Mouse (Mus musculus) kidney, postnatal 0 days (tissue): Measurements from ENCODE around the gene Scgb1b12. TPM values are rescaled to one million over a fixed set of nuclear protein-coding genes. Genes with fewer than 3 reads are reported as not detected.
"Not testable (repeated sequence)": the region's sequence is repeated elsewhere in the genome, so short reads cannot be mapped to it uniquely, and the experiment has no call there.

ENCODE experiments used
- ATAC-seq: fragments of 200-750 bp; cut with Nextera tagmentation; replicated peaks from 2 replicates; pipeline ENCODE4 v1.8.0; 2017; ENCODE audit warnings: low read depth, moderate number of reproducible peaks, moderate TSS enrichment, moderate library complexity; ENCODE audit not compliant: low FRiP score
- DNase-seq: peaks from one replicate; pipeline ENCODE4 v3.0.0-alpha.2; 2016; ENCODE audit warnings: low spot score
- H3K27ac ChIP-seq: fragments of 300-500 bp; sonication (generic); 2 replicates; pipeline ENCODE4 v1.5.1; 2014; ENCODE audit warnings: mild to moderate bottlenecking
- H3K27me3 ChIP-seq: fragments of 300-500 bp; sonication (generic); 2 replicates; pipeline ENCODE4 v1.6.1; 2014; ENCODE audit warnings: low read length, mixed read lengths; ENCODE audit not compliant: insufficient read depth
- H3K36me3 ChIP-seq: fragments of 300-500 bp; sonication (generic); 2 replicates; pipeline ENCODE4 v1.6.1; 2014; ENCODE audit warnings: low read length, mixed read lengths; ENCODE audit not compliant: insufficient read depth
- H3K4me1 ChIP-seq: fragments of 300-500 bp; sonication (generic); replicated peaks from 2 replicates; pipeline ENCODE4 v1.6.1; 2014; ENCODE audit warnings: antibody characterized with exemption, low read length, mixed read lengths; ENCODE audit not compliant: insufficient read depth
- H3K4me2 ChIP-seq: fragments of 300-500 bp; sonication (generic); 2 replicates; pipeline ENCODE4 v1.6.1; 2014; ENCODE audit warnings: mild to moderate bottlenecking, low read length, moderate library complexity, mixed read lengths
- H3K4me3 ChIP-seq: fragments of 300-500 bp; sonication (generic); replicated peaks from 2 replicates; pipeline ENCODE4 v1.5.1; 2014; ENCODE audit warnings: low read depth, low read length
- H3K9ac ChIP-seq: fragments of 300-500 bp; sonication (generic); 2 replicates; pipeline ENCODE4 v1.6.1; 2014; ENCODE audit warnings: low read depth, low read length
- H3K9me3 ChIP-seq: fragments of 300-500 bp; sonication (generic); replicated peaks from 2 replicates; pipeline ENCODE4 v1.6.1; 2016; ENCODE audit warnings: low read length, inconsistent platforms, mixed read lengths
- WGBS: fragments of 180-500 bp; shearing (Covaris S2); extraction: QIAGEN DNeasy Blood & Tissue Kit; methylation state at CpG from one replicate; pipeline ENCODE4 v1.1.7; 2014; 5-methylcytosine and 5-hydroxymethylcytosine counted together
- polyA plus RNA-seq: library from polyadenylated mRNA; unstranded; fragments of >200 nt; fragmentation: Nextera tagmentation; extraction: Ambion mirVana; gene quantifications from 2 replicates; pipeline ENCODE4 v1.2.1, GENCODE M21; 2015

The Scgb1b12 gene
- polyA plus RNA-seq = not detected in 2 replicates

DNA sequence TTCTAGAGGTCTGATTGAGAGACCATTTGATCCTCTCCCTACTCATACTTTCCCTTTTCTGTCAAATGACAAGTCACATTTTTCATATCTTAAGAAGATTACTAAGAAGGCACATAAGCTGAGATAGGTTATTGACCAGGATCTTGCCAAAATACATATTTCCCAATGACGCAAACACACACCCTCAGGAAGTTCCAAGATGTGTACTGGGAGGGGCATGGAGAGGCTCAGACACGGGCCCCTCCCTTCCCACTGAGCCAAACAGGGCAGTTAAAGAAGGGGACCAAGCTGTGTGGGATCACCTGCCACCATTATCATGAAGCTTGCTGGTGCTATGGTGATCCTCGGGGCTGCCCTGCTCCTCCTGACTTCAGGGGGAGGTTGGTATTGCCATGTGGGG, at the start of gene Scgb1b12:
Scgb1b12 (plus strand) TSS at position 301 of the 400 bp plus-strand sequence.
- not testable (repeated sequence) for H3K4me1 ChIP-seq, ATAC-seq, H3K9ac ChIP-seq, H3K27ac ChIP-seq, H3K27me3 ChIP-seq, DNase-seq, H3K4me2 ChIP-seq, H3K9me3 ChIP-seq, H3K4me3 ChIP-seq, H3K36me3 ChIP-seq
- WGBS = 81% methylated on average over 2 of the region's 3 CpGs

DNA sequence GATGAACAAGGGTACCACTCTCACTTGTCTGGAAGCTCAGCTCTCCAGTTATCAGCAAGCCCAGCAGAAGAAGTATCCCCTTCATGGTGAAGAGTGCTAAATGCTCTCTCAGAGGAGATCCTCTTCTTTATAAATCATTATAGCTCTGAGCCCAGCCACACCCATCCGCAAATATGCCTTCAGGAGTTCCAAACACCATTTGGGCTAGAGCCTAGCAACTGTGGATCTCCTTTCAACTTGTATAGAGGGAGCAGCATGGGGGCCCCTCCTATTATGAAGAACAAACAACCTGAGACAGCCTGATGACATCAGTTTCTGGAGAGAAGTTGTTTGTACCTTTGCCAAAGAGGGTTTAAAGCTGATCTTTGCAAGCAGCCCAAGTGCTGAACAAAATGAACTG, 6.8 kb upstream of the Scgb1b12 start, which contains the start of gene Scgb2b12:
Scgb2b12 (minus strand) TSS at position 101 of the 400 bp plus-strand sequence.
- not testable (repeated sequence) for H3K27me3 ChIP-seq, DNase-seq, H3K36me3 ChIP-seq, H3K4me1 ChIP-seq, ATAC-seq, H3K9me3 ChIP-seq, H3K4me3 ChIP-seq, H3K9ac ChIP-seq, H3K4me2 ChIP-seq, H3K27ac ChIP-seq
- 100% methylated on average over 1 of the region's 1 CpGs for WGBS

Other genes starting within 250 kb of the Scgb1b12 start
- gene Scgb1b10, start 233.3 kb upstream of the Scgb1b12 start, polyA plus RNA-seq = not detected in 2 replicates
- not detected in 2 replicates for gene Scgb2b11, start 123.0 kb upstream of the Scgb1b12 start, polyA plus RNA-seq
- gene Scgb1b11, start 111.3 kb upstream of the Scgb1b12 start, polyA plus RNA-seq = not detected in 2 replicates
- gene Scgb2b12, start 6.9 kb upstream of the Scgb1b12 start, polyA plus RNA-seq = not detected in 2 replicates
- not detected in 2 replicates for gene Scgb1b29, start 107.4 kb downstream of the Scgb1b12 start, polyA plus RNA-seq